Mouse (Mus musculus) brown adipose tissue, adult 24 weeks (tissue): Measurements from ENCODE around the gene Smap2. TPM values are rescaled to one million over a fixed set of nuclear protein-coding genes. Genes with fewer than 3 reads are reported as not detected.

ENCODE experiments used
- H3K27ac ChIP-seq: fragments of 200-500 bp; replicated peaks from 2 replicates; pipeline ENCODE4 v1.5.1; 2012; ENCODE audit warnings: low read depth, mild to moderate bottlenecking, low read length
- H3K4me1 ChIP-seq: fragments of 200-500 bp; 2 replicates; pipeline ENCODE4 v1.6.1; 2012; ENCODE audit warnings: low read length, mixed read lengths; ENCODE audit not compliant: control insufficient read depth, insufficient read depth, insufficient read length
- H3K4me3 ChIP-seq: fragments of 200-500 bp; 2 replicates; pipeline ENCODE4 v1.5.1; 2012; ENCODE audit warnings: low read depth, mild to moderate bottlenecking, low read length, moderate library complexity; ENCODE audit not compliant: insufficient read depth
- polyA plus RNA-seq: library from polyadenylated mRNA; stranded (reverse); fragments of >200 nt; gene quantifications from 2 replicates; pipeline ENCODE4 v1.2.4, GENCODE M21; 2012; ENCODE audit not compliant: missing spikeins, insufficient read depth, insufficient read length

The Smap2 gene
- polyA plus RNA-seq, 1 experiment = 12.0 TPM

DNA sequence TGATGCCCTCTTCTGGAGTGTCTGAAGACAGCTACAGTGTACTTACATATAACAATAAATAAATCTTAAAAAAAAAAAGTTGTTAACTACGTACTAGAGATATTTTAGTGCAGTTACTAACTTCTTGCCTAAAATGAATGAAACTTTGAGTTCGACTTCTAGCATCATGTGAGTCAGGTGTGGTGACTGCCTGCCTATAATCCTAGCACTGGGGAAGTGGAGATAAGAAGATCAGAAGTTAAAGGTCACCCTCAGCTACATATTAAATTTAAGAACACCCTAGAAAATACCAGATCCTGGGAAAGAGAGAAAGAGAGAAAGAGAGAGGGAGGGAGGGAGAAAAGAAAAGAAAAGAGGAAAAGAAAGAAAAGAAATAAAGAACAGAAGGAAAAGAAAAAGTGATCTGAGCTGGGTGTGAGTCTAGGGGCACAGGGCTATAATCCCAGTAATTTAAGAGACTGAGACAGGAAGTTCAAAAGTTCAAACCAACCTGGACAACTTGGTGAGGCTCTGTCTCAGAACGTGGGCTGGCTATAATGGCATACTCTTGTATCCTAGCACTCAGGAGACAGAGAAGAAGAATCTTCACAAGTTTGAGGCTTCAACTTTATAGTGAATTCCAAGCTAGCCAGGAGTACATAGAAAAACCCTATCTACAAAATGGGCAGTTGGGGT is 8.8 kb downstream of the Smap2 start:
- peaks cover 19% of the 10 kb centered on the region for H3K4me1 ChIP-seq
- H3K4me3 ChIP-seq = no peak overlapping the region
- H3K27ac ChIP-seq = no peak overlapping the region

DNA sequence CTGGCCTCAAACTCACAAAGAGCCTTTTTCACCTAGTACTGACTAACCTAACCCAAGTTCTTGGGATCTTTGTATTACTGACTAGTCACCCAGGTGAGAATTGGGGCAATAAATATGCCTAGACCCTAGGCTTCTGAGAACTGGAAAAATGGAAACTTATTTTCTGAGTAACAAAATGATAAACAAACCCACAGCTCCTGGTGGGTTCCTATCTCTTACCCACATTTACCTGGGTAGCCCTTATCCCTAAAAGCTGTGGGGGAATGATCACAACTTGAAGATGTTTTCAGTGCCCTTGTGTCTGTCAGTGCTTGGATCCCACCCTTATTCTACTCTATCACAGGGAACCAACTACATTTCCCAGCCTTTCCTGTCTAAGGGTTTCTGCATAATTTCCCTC is 10.0 kb downstream of the Smap2 start:
- Histone ChIP-seq H3K4me3 (no peak overlapping the region), H3K27ac (no peak overlapping the region), H3K4me1 (peaks cover 23% of the 10 kb centered on the region)

DNA sequence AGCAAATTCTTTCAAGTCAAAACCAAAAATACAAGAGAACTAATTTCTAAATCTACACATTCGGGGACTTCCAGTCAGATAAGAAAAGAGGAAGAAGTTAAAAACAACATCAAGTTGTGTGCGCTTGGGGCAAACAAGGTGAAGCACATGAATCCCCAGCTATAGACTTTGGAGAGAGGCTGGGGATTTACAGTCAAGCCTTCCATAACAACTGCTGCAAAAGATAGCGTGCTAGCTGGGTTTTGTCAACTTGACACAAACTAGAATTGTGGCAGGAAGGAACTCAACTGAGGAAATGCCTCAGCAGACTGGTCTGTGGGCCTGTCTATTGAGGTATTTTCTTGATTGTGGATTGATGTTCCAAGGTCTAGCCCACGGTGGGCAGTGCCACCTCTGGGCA is 12.4 kb downstream of the Smap2 start:
- no peak overlapping the region for H3K4me3 ChIP-seq
- peak overlapping the region; percentile 59 for H3K27ac ChIP-seq

GRCm38 (mm10) chr4:121003611-121004091 is 13.4 kb downstream of the Smap2 start:
- no peak overlapping the region for H3K4me3 ChIP-seq
- no peak overlapping the region for H3K27ac ChIP-seq
- H3K4me1 ChIP-seq = peaks cover 24% of the 10 kb centered on the region

More for the DNA sequence above, 12.4 kb downstream of the Smap2 start:
- H3K4me1 ChIP-seq = peaks cover 24% of the 10 kb centered on the region

DNA sequence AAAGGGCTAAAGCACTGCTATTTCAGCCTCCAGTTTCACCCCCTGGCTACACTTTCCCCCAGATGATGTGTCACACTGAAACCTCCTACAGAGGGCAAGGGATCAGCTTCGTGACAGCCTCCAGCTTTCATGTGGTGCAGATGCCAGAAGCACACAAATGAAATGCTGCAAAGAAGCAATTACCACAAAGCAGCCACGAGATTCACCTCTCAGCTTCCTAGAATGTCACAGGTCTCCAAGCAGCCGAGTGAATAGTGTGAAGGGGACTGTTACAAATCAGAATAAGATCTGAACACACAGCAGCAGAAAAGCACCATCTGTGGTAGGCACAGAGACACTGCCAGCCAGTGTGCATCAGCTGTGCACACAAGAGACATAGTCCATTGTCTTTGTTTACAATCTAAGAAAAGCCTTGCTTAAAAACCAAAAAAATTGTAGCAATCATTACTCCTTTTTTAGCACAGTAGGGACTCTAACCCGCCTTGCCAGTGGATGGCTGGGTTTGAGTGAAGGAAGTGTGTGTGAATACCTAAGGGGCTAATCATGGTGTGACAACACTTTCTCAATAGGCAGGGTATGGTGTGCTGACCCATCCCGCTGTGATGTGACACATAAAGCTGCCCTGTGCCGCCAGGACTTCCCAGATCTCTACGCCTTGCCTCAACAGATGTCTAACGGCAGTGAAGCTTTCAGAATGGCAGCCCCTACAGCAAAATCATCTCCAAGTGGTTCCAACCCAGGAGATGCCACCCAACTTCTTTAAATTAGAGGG is 14.5 kb downstream of the Smap2 start:
- peak overlapping the region; percentile 14; the same call in 1 of the 2 replicates for H3K27ac ChIP-seq
- H3K4me3 ChIP-seq = no peak overlapping the region
- peaks cover 25% of the 10 kb centered on the region for H3K4me1 ChIP-seq

DNA sequence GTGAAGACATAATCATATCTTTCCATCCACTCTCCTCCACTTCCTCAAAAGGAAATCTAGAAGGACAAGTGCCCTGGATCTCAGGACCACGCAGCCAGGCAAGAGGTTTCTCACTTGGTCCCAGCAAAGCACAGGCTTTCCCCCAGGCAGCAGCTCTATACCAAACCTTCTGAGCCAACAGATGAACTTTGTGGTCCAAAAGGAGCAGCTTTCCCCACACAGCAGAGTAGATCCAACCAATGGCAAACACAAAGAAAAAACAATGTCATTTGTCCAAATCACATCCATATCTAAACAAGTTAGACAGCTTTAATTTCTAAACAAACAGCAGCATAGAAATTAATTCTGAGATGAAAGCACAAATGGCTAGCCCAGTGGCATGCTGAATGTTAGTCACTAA is 15.4 kb downstream of the Smap2 start:
- H3K27ac ChIP-seq = no peak overlapping the region
- no peak overlapping the region for H3K4me3 ChIP-seq
- H3K4me1 ChIP-seq = peaks cover 27% of the 10 kb centered on the region

GRCm38 (mm10) chr4:121001042-121001441 is 16.0 kb downstream of the Smap2 start:
- Histone ChIP-seq H3K4me1 (peaks cover 27% of the 10 kb centered on the region), H3K27ac (no peak overlapping the region)

GRCm38 (mm10) chr4:120995911-120996310 is 21.1 kb downstream of the Smap2 start:
- H3K4me3 ChIP-seq = no peak overlapping the region
- peaks cover 13% of the 10 kb centered on the region; the same call in 1 of the 2 replicates for H3K4me1 ChIP-seq
- H3K27ac ChIP-seq = no peak overlapping the region

More at GRCm38 (mm10) chr4:121001042-121001441, 16.0 kb downstream of the Smap2 start:
- no peak overlapping the region for H3K4me3 ChIP-seq

- H3K4me3 ChIP-seq = no peak overlapping the region
- 0 out of 2 replicates have a peak, but pooled peaks cover 7% of the 10 kb centered on the region for H3K4me1 ChIP-seq
- H3K27ac ChIP-seq = no peak overlapping the region
Observed at GRCm38 (mm10) chr4:120993025-120993424, 24.0 kb downstream of the Smap2 start.

- H3K4me1 ChIP-seq = 0 out of 2 replicates have a peak, but pooled peaks cover 5% of the 10 kb centered on the region
- H3K27ac ChIP-seq = no peak overlapping the region; the same call in 1 of the 2 replicates
- no peak overlapping the region for H3K4me3 ChIP-seq
Observed at GRCm38 (mm10) chr4:120992284-120992683, 24.8 kb downstream of the Smap2 start.

DNA sequence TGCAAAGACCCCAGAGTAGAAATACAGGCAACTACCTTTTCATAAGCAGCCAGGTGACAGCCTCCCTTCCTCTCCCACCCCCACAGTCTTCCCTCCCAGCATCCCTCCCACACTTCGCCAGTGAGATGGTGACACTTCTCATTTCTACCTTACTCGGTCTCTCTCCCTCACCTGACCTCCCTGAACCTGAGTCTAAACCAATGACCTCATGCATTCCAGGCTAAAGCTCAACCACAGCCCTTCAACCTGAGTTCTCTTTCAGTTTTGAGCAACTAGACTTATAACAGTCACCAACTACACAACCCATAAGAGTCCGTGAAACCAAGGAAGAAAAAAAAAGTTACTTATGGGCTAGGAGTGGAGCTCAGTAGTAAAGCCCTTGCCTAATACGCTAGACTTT is 29.7 kb downstream of the Smap2 start:
- no peak overlapping the region for H3K4me3 ChIP-seq
- 0 out of 2 replicates have a peak, but pooled peaks cover 3% of the 10 kb centered on the region for H3K4me1 ChIP-seq
- H3K27ac ChIP-seq = no peak overlapping the region

- no peak overlapping the region for H3K27ac ChIP-seq
- no peaks in the 10 kb centered on the region for H3K4me1 ChIP-seq
- no peak overlapping the region for H3K4me3 ChIP-seq
Observed at GRCm38 (mm10) chr4:120986446-120986845, 30.6 kb downstream of the Smap2 start.

- Histone ChIP-seq H3K4me3 (no peak overlapping the region), H3K4me1 (no peaks in the 10 kb centered on the region), H3K27ac (no peak overlapping the region)
Observed at GRCm38 (mm10) chr4:120978221-120978620, 38.8 kb downstream of the Smap2 start.

DNA sequence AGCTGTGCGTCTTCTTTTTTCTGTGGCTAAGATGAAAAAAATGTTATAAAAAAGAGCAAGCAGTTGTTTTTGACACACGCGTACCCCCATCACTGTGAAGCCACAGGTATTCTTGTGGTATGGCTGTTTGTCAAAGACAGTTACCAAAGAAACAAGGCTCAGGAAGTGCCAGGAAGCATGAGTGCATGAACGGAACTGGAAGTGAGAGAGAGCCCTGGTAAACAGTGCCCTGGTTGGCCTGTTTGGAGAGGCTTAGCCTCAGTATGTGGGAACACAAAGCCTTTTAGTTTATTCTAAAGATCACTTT is 41.7 kb downstream of the Smap2 start:
- H3K4me1 ChIP-seq = no peaks in the 10 kb centered on the region
- no peak overlapping the region for H3K4me3 ChIP-seq
- H3K27ac ChIP-seq = no peak overlapping the region

DNA sequence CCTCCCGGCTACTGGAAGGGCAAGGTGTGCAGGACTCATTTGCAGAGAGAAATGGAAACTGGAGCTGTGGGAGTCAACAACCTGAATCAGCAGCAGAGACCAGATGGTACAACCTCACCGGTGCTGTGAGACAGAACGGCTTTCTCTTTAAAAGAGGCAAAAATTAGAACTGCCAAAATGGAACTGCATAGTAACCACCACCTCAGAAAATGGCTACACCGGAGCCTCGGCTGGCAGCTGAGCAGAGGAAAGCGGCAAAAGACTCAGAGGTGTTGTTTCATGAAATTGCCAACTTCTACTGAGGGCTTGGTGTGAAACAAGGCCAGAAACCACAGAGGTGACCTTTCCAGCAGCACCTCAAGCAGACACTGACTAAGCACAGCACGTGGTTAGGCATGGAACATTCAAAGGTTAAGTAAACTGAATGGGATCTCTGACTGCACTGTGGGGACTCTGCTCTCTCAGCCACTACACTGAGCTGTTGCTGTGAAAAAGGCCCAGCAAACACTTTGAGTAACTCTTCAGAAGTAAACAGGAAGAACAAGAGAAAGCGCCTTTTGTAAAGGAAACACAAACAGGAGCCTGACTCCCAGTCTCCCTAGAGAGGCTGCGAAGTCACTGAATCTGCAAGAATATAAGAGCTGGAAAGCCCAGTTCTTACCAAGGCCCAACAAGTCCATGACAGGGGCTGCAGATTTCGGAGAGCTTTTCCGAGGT is 42.2 kb downstream of the Smap2 start:
- H3K27ac ChIP-seq = no peak overlapping the region; the same call in 1 of the 2 replicates
- H3K4me1 ChIP-seq = no peaks in the 10 kb centered on the region
- H3K4me3 ChIP-seq = no peak overlapping the region
